Mouse (Mus musculus) frontal cortex, adult 2 months (tissue): ENCODE data around the gene Mn1. TPM values are rescaled to one million over a fixed set of nuclear protein-coding genes. Genes with fewer than 3 reads are reported as not detected.

Source experiments
- DNase-seq, 2 experiments: peaks; one replicate each; pipeline ENCODE4 v3.0.0; 2022; ENCODE audit warnings: low spot score in 1 of 2; ENCODE audit errors: extremely low spot score in 1 of 2
- polyA plus RNA-seq: library from polyadenylated mRNA; depleted of rRNA; stranded (reverse); fragments of >200 nt; gene quantifications from 2 replicates; pipeline ENCODE4 v1.2.3, GENCODE M21; 2012; rRNA removed

Gene Mn1
- 11.9 and 12.7 TPM in 2 replicates for polyA plus RNA-seq

GRCm38 (mm10) chr5:111416591-111417374 is at the start of gene Mn1:
Mn1 (plus strand) TSS chr5:111417362.
- DNase-seq: peak; percentile 71 to 92

- DNase-seq: no peak
Observed at GRCm38 (mm10) chr5:111367937-111368517, 49.1 kb upstream of the Mn1 start.

GRCm38 (mm10) chr5:111368576-111368975 is 48.6 kb upstream of the Mn1 start:
- DNase-seq: no peak

GRCm38 (mm10) chr5:111375616-111376015 is 41.5 kb upstream of the Mn1 start:
- no peak for DNase-seq

- DNase-seq: peak; percentile 53 to 70
Observed at GRCm38 (mm10) chr5:111376276-111377020, 40.7 kb upstream of the Mn1 start.

- no peak for DNase-seq
Observed at GRCm38 (mm10) chr5:111378126-111378993, 38.8 kb upstream of the Mn1 start.

- DNase-seq: no peak
Observed at GRCm38 (mm10) chr5:111383335-111383734, 33.8 kb upstream of the Mn1 start.

GRCm38 (mm10) chr5:111390911-111391310 is 26.3 kb upstream of the Mn1 start:
- no peak for DNase-seq

GRCm38 (mm10) chr5:111391485-111391884 is 25.7 kb upstream of the Mn1 start:
- DNase-seq: no peak

- no peak for DNase-seq
Observed at GRCm38 (mm10) chr5:111393346-111394197, 23.6 kb upstream of the Mn1 start.

- DNase-seq: peak in 1 of 2 experiments; percentile 53
Observed at GRCm38 (mm10) chr5:111394198-111395053, 22.7 kb upstream of the Mn1 start.

GRCm38 (mm10) chr5:111395771-111396170 is 21.4 kb upstream of the Mn1 start:
- no peak for DNase-seq

- no peak for DNase-seq
Observed at GRCm38 (mm10) chr5:111396199-111396598, 21.0 kb upstream of the Mn1 start.

- DNase-seq: no peak
Observed at GRCm38 (mm10) chr5:111398471-111398870, 18.7 kb upstream of the Mn1 start.

- no peak for DNase-seq
Observed at GRCm38 (mm10) chr5:111399271-111399670, 17.9 kb upstream of the Mn1 start.

- no peak for DNase-seq
Observed at GRCm38 (mm10) chr5:111401879-111402650, 15.1 kb upstream of the Mn1 start.

- no peak for DNase-seq
Observed at GRCm38 (mm10) chr5:111402651-111402996, 14.5 kb upstream of the Mn1 start.

- DNase-seq: no peak
Observed at GRCm38 (mm10) chr5:111404721-111405120, 12.4 kb upstream of the Mn1 start.
